Mouse (Mus musculus): ENCODE measurements at regions not wholly inside any gene's neighbourhood (a gene's known extent, or its start where the extent isn't known, plus 50 kb on each side); places are given as distances from the start of the nearest gene placed in this dataset.

DNA sequence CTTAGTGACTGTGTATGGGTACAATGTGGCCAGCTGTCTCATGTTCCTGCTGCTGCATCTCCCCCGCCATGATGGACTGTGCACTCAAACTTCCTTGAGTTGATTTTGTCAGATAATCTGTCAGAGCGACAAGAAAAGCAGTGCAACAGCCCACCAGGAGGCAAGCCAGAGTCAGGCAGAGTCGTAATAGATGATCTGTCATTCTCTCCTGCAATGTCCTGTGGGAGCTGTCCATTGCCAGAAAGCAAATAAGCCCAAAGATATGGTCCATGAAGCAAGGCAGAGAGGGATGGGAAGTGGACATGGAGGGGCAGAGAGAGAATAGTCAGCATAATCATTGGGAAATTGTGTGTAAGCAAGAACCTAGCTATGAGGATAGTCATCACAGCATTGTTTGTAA is 61.2 kb upstream of the Ap1s2 start:
- Histone ChIP-seq H3K4me1 (ENCODE audit: insufficient read depth, low read length) (no peaks in the 10 kb centered on the region), H3K4me3 (ENCODE audit: low read depth, low read length) (no peak overlapping the region), H3K9me3 (ENCODE audit: low read length) (no peaks in the 10 kb centered on the region), H3K4me2 (ENCODE audit: low read depth, low read length, poor library complexity, severe bottlenecking) (no peak overlapping the region), H3K9ac (replicated peaks; ENCODE audit: low read length, poor library complexity, severe bottlenecking) (no peak overlapping the region), H3K27me3 (ENCODE audit: insufficient read depth, low read length) (peaks cover 4% of the 10 kb centered on the region; the same call in 1 of the 2 replicates), H3K36me3 (ENCODE audit: insufficient read depth, low read length) (no peaks in the 10 kb centered on the region), H3K27ac (ENCODE audit: low read depth, low read length) (no peak overlapping the region)
- no peak for TF ChIP-seq CTCF (IDR thresholded peaks at IDR 0.05)
- 56% methylated on average over 3 of the region's 3 CpGs for WGBS
- DNase-seq (ENCODE audit: low spot score) (peak; percentile 13), ATAC-seq (ENCODE audit: low FRiP score) (no peak)

DNA sequence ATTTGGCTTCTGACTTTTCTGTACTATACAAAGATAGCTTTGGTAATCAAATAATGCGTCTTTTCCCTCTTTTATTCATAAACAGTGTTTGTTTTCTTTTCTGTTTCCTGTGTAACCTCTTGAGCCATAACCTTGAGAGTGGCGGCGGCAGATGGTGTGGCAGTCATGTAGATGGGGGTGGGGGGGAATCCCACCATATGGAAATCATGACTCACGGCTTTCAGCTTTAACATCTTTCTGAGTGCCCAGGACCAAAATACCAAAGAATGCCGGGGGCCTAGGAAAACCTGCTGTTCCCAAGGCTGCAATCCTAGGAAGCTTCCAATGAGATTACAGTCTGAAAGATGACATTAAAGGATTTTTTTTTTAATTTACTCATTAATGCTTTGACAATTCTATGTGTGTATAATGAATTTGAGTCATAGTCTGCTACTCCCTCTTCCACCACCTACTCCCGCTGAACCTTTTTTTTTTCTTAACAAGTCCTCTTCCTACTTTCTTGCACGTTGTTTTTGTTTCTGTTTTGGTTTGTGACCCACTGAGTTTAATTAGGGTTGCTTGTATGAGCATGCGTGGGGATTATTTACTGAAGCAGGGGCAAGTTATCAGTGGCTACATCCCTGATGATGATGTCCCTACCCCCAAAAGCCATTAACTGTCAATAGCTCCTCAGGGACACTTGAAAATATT is 60.2 kb upstream of the Ap1s2 start:
- 60% methylated on average over 8 of the region's 8 CpGs for WGBS
- H3K36me3 ChIP-seq (ENCODE audit: insufficient read depth, low read length): no peaks in the 10 kb centered on the region
- H3K4me2 ChIP-seq (ENCODE audit: low read depth, low read length, poor library complexity, severe bottlenecking): no peak overlapping the region
- H3K9ac ChIP-seq (replicated peaks; ENCODE audit: low read length, poor library complexity, severe bottlenecking): no peak overlapping the region
- H3K27ac ChIP-seq (ENCODE audit: low read depth, low read length): no peak overlapping the region
- no peaks in the 10 kb centered on the region for H3K4me1 ChIP-seq (ENCODE audit: insufficient read depth, low read length)
- DNase-seq (ENCODE audit: low spot score): peak; percentile 35
- ATAC-seq (ENCODE audit: low FRiP score): no peak
- TF ChIP-seq CTCF (IDR thresholded peaks at IDR 0.05): no peak
- peaks cover 4% of the 10 kb centered on the region; the same call in 1 of the 2 replicates for H3K27me3 ChIP-seq (ENCODE audit: insufficient read depth, low read length)
- H3K9me3 ChIP-seq (ENCODE audit: low read length): no peaks in the 10 kb centered on the region
- no peak overlapping the region for H3K4me3 ChIP-seq (ENCODE audit: low read depth, low read length)

DNA sequence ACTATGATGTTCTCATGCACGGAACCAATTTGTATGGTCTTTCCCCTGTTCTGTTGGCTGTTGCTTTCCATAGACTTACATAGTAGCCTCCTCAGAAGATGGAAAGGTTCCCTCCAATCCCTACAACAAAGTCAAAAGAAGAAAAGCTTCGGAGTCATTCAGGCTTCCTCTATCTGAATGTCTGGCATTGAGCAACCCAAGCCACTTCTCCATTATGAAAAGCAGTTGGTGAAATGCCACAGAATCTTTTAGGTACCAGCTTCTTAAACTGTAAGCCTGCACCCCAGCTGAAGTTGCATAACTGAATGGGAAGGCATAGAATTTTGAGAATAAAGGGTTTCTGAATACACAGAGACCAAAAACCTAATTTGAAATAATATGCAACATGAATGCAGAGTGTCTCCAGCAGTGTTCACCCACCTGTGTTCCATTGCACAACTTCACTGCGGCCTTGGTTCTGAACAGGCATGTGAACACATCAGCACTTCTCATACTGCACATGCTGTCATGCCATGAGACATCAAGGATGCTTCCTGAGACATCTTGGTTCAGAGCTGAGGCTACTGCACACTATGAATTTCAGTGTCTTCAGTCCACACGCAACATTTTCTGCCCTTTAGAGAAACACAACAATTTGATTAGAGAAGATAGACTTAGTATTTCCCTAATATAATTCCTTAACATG is 57.8 kb upstream of the Ap1s2 start:
- 89% methylated on average over 4 of the region's 4 CpGs for WGBS
- Histone ChIP-seq H3K9me3 (ENCODE audit: low read length) (no peaks in the 10 kb centered on the region), H3K27me3 (ENCODE audit: insufficient read depth, low read length) (peaks cover 4% of the 10 kb centered on the region; the same call in 1 of the 2 replicates)

DNA sequence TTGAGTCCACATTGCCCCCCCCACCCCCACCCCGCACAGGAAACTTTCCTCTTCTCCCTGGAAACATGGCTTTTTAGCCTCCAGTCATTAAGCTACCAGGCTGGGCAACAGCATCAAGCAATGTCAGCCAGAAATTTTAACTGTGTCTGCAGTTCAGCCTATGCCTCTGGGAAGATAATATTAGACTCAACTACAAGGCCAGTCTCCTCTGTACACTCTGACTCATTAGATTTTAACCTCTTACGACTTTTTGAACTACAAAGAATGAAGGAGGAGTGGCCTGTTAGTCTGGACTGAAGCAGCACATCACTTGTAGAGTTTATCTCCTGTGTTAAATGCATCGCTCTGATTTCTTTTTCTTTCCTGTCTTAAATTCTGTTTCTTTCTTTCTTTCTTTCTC is 50.3 kb upstream of the Ap1s2 start:
- Histone ChIP-seq H3K9me3 (ENCODE audit: low read length) (no peaks in the 10 kb centered on the region), H3K9ac (replicated peaks; ENCODE audit: low read length, poor library complexity, severe bottlenecking) (no peak overlapping the region), H3K27ac (ENCODE audit: low read depth, low read length) (no peak overlapping the region), H3K36me3 (ENCODE audit: insufficient read depth, low read length) (no peaks in the 10 kb centered on the region), H3K4me1 (ENCODE audit: insufficient read depth, low read length) (no peaks in the 10 kb centered on the region), H3K27me3 (ENCODE audit: insufficient read depth, low read length) (no peaks in the 10 kb centered on the region), H3K4me3 (ENCODE audit: low read depth, low read length) (no peak overlapping the region), H3K4me2 (ENCODE audit: low read depth, low read length, poor library complexity, severe bottlenecking) (no peak overlapping the region)
- ATAC-seq (ENCODE audit: low FRiP score): no peak
- TF ChIP-seq CTCF (IDR thresholded peaks at IDR 0.05): no peak
- 60% methylated on average over 3 of the region's 3 CpGs for WGBS
- no peak for DNase-seq (ENCODE audit: low spot score)

More for the DNA sequence above, 57.8 kb upstream of the Ap1s2 start:
- no peak for ATAC-seq (ENCODE audit: low FRiP score)
- Histone ChIP-seq H3K4me1 (ENCODE audit: insufficient read depth, low read length) (no peaks in the 10 kb centered on the region), H3K36me3 (ENCODE audit: insufficient read depth, low read length) (no peaks in the 10 kb centered on the region), H3K9ac (replicated peaks; ENCODE audit: low read length, poor library complexity, severe bottlenecking) (no peak overlapping the region), H3K4me3 (ENCODE audit: low read depth, low read length) (no peak overlapping the region), H3K27ac (ENCODE audit: low read depth, low read length) (no peak overlapping the region), H3K4me2 (ENCODE audit: low read depth, low read length, poor library complexity, severe bottlenecking) (no peak overlapping the region)
- no peak for DNase-seq (ENCODE audit: low spot score)
- TF ChIP-seq CTCF (IDR thresholded peaks at IDR 0.05): no peak

All from midbrain, postnatal 0 days (tissue).